Mouse (Mus musculus) heart, embryonic 10.5 days (tissue): Measurements from ENCODE around the gene Nat8f1. TPM values are rescaled to one million over a fixed set of nuclear protein-coding genes. Genes with fewer than 3 reads are reported as not detected.

Experiments used
- polyA plus RNA-seq: library from polyadenylated mRNA; unstranded; fragments of >200 nt; fragmentation: Nextera tagmentation; extraction: Ambion mirVana; gene quantifications from 2 replicates; pipeline ENCODE4 v1.2.1, GENCODE M21; 2016

Nat8f1 gene
- polyA plus RNA-seq, 1 experiment from 2014 or later: 5.8 TPM

Other genes starting within 250 kb of the Nat8f1 start
- gene Nat8f7, start 202.5 kb downstream of the Nat8f1 start, polyA plus RNA-seq: 0.09 TPM in 1 of 2 replicates, not detected in the other
- 0.20 and 0.33 TPM in 2 replicates for gene Nat8f3, start 149.9 kb downstream of the Nat8f1 start, polyA plus RNA-seq
- not detected in 2 replicates for gene Nat8f6, start 94.7 kb downstream of the Nat8f1 start, polyA plus RNA-seq
- gene Nat8f5, start 94.7 kb downstream of the Nat8f1 start, polyA plus RNA-seq: not detected in 2 replicates
- not detected in 2 replicates for gene Nat8, start 83.6 kb downstream of the Nat8f1 start, polyA plus RNA-seq
- gene Nat8f2, start 46.5 kb downstream of the Nat8f1 start, polyA plus RNA-seq: not detected in 2 replicates
- gene Nat8f4, start 10.8 kb downstream of the Nat8f1 start, polyA plus RNA-seq: 1.5 and 2.5 TPM in 2 replicates
- 24.5 and 28.8 TPM in 2 replicates for gene Tprkb, start 3.8 kb downstream of the Nat8f1 start, polyA plus RNA-seq
- 38.0 and 39.9 TPM in 2 replicates for gene Dusp11, start 46.0 kb upstream of the Nat8f1 start, polyA plus RNA-seq
- not detected in 2 replicates for gene Figla, start 100.5 kb upstream of the Nat8f1 start, polyA plus RNA-seq
- gene Add2, start 113.0 kb upstream of the Nat8f1 start, polyA plus RNA-seq: 12.1 and 16.0 TPM in 2 replicates